Mouse (Mus musculus): ENCODE measurements around the gene Dck.
A peak's percentile ranks its signal among the peaks of the same experiment; 100 is the strongest.
"Not testable (repeated sequence)": the region's sequence is repeated elsewhere in the genome, so short reads cannot be mapped to it uniquely, and the experiment has no call there.

The Dck gene

DNA sequence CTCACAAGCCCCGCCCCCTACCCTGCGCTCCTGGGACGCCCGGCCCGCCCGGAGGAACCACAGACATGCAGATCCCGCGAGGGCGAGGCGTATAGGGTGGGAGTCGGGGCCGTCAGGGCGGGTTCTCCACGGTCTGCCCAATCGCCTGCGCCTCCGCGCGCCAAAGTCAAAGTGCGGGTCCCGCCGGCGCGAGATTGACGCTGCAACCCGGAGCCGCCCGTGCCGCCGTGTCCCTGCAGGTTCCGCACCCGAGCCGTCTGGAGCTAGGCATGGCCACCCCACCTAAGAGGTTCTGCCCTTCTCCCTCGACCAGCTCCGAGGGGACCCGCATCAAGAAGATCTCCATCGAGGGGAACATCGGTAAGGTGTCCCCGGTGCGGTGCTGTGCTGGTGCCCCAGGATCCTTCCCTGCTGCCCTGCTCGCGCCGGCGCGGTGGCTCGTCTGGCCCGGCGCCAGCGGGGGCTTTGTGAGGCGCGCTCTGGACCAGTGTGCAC is at the start of gene Dck:
Dck (plus strand) TSS at position 10 of the 495 bp plus-strand sequence.
- peak; percentile 95 for DNase-seq

DNA sequence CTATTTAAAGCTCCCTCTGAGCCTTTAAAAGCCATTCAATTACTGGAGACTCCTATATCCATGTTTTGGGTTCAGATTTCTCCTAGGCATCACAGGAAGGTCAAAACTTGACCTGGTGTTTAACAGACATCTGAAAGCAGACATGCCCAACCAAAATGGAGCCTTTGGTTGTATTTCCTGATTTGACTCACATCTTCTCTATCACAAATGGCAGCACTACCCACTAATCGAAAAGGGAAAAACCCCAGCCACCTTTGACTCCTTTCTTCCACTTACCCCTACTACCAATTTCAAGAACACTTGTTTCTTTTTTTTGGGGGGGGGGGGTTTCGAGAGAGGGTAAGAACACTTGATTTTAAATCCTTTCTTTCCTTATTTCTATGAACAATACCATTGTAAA is 47.8 kb upstream of the Dck start:
- DNase-seq = no peak

DNA sequence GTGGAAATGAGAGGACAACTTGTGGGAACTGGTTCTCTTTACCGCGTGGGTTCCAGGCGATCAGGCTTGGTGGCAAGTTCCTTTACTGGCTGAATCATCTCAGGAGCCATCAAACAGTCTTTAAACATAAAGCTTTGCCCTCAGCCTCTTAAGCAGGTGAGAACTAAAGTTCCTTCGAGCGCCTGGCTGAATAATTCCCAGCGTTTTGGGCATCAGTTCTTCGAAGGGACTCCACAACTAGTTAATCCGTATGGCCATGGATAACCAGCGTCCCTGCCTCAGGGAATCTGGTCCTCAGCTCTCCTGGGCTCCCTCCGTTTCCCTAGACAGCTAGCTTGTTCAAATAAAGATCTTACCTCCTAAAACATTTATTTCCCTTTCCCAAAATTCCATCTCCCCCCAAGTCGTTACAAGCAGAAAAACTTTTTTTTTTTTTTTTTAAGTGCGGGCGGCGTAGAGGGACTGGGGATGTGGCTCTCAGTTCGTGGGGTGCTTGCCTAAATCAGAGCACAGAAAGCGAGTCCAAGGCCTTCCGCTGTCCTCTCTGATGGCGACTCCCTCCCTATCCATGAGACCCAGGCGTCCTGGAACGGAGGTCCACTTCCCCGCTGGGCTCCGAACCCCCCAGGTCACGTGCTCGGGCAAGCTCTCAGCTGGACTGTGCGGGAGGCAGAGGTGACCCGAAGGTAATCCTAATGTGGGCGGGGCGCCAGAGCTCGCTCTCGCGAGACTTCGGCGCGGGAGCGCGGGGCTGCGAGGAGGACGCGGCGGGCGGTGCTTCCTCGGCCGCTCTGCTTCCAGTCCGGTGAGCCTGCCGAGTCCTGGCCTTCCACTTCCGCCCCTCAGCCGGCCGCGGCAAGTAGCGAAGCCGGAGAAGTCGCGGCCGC is 44.4 kb upstream of the Dck start, which contains the start of gene Mob1b:
Mob1b (plus strand) TSS at position 740 of the 887 bp plus-strand sequence.
- peak; percentile 98 for DNase-seq

DNA sequence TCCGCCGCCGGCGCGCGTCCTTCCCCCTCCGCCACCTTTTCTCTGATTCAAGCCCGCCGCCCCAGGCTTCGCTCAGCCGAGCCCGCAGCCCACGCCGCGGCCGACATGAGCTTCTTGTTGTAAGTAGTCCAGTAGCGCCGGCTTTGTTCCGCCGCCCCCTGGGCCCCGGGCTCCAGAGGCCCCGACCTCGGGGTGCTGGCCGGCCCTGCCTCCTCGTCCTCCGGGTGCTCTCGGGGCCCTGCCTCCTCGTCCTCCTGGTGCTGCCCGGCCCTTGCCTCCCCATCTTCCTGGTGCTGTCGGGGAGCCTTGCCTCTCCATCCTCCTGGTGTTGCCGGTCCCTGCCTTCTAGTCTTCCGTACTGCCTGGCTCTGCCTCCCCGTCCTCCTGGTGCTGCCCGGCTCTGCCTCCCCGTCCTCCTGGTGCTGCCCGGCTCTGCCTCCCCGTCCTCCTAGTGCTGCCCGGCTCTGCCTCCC is 43.8 kb upstream of the Dck start:
- DNase-seq = no peak

DNA sequence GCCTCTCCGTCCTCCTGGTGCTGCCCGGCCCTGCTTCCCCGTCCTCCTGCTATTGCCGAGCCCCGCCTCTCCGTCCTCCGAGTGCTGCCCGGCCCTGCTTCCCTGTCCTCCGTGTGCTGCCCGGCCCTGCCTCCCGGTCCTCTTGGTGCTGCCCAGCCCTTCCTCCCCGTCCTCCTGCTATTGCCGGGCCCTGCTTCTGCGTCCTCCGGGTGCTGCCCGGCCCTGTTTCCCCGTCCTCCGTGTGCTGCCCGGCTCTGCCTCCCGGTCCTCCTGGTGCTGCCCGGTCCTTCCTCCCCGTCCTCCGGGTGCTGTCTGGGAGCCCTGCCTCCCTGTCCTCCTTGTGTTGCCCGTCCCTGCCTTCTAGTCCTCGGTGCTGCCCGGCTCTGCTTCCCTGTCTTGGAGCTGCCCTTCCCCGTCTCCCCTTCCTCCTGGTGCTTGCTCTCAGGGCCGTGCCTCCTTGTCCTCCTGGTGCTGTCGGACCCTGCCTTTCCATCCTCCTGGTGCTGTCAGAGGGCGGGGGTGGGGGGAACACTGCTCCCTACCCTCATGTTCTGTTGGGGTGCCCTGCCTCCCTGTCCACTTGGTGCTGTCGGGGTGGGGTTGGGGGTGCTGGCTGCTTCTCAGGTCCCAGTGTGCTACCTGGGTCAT is 43.1 kb upstream of the Dck start:
- DNase-seq = peak; percentile 30

DNA sequence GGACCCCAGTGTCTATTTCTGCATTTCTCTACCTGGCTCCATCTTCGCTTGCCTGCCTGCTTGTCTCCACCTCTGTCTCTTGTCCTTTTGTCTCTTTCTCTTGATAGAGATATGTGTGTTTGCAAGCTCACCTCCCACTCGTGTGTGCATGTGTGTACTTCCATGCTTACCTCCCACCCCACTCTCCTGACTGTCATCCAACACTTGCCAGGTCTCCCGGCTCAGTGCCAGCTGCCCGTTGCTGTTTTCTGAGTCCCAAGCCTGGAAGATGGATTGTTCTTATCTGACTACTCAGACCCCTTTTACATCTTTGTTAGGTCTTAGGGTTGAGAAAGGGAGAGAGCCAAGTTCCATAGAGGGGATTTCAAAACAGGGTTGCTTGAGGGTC is 42.6 kb upstream of the Dck start:
- DNase-seq = peak; percentile 55

DNA sequence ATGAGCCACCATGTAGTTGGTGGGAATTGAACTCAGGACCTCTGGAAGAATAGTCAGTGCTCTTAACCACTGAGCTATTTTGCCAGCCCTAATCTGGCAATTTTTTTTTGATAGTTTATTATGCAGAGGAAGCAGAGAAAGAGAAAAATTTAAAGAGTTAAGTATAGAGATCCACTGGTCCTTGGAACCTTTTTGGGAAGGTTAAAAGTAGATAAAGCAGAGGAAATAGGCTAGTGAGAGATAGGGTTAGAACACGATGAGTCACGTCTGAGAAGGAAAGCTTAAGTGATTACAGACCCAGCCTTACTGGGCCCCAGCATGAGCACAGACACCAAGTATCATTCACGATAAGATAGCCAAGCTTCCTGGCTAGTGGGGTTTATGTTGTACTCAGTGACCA is 40.8 kb upstream of the Dck start:
- no peak for DNase-seq

DNA sequence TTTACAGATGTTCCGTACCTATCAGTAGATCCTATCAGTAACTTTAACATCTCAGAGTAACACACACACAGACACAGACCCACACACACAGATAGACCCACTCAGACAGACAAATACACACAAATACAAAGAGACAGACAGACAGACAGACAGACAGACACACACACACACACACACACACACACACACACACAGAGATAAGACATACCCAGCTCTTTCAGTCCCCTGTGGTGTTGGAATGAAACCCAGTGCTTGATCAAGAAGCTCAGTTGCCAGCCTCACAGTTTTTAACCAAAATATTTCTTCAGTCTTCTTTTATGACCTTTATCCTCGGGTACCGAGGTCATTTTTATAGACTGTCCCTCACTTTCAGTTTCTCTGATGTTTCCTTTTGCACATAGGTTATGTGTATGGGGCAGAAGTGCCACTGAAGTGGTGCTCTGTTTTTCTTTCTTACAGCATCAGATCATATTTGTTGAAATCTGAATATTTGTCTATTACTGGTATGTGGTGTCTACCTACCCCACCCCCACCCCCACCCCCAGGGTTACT is 37.1 kb upstream of the Dck start:
- DNase-seq = no peak

DNA sequence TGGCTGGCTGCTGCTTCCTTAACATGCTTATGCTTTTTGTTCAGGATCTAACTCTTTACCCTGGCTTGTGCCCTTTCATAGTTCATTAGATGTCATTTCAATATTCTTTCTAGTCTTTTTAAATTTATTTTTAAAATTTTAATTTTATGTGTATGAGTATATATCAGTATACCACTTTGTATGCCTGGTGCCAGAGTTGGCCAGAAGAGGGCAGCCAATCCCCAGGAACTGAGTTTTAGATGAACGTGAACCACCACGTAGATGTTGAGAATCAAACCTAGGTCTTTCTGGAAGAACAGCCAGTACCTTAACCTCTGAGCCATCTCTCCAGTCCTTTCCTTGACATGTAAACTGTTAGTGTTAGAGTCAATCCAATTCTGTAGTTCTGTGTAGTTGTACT is 30.0 kb upstream of the Dck start:
- DNase-seq = no peak

DNA sequence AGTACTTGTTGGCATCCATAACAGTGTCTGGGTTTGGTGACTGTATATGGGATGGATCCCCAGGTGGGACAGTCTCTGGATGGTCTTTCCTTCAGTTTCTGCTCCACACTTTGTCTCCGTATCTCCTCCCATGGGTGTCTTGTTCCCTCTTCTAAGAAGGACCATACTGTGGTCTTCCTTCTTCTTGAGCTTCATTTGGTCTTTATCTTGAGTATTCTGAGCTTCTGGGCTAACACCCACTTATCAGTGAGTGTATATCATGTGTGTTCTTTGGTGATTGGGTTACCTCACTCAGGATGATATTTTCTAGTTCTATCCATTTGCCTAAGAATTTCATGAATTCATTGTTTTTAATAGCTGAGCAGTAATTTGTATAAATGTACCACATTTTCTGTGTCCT is 23.7 kb upstream of the Dck start:
- DNase-seq = not testable (repeated sequence)

DNA sequence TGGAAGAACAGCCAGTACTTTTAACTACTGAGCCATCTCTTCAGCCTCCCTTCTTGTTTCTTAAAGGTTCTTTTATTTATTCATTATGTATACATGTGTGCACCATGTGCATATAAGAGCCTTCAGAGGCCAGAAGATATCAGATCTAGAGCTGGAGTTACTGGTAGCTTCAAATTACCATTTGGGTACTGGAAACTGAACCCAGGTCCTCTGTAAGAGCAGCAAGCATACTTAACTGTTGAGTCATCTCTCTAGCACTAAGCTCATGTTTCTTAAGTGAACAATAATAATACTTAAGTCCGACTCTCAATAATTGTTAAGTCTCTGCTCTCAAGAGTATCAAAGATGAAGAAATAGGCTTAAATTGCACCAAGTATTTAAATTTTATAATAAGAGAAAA is 17.0 kb upstream of the Dck start:
- DNase-seq = no peak

DNA sequence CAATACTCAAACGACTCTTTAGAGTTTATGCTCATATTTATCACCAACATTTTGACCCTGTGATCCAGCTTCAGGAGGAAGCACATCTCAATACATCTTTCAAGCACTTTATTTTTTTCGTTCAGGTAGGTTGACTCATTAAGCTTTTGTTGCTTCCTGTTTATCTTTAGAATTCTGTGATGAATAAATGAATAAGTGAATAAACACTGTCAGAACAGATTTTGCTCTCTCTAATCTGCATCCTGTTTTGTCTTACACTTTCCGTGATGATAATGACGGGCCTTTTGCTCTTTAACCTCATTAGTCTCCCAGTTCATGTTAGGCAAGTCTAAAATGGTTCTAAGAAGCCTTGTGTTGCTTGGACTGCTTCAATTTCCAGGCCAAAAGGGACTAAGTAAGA is 11.6 kb upstream of the Dck start:
- no peak for DNase-seq

DNA sequence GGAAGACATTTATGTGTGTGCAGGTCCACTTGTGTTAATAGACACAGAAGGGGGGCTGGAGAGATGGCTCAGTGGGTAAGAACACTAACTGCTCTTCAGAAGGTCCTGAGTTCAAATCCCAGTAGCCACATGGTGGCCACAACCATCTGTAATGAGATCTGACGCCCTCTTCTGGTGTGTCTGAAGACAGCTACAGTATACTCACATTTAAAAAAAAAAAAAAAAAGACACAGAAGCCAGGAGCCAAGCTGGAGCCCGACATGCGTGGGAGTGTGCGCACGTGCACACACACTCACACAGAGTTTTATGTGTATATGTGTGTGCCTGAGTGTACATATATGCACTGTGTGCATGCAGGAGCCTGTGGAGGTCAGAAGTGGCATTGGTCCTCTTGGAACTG is 2.2 kb upstream of the Dck start:
- DNase-seq = no peak

DNA sequence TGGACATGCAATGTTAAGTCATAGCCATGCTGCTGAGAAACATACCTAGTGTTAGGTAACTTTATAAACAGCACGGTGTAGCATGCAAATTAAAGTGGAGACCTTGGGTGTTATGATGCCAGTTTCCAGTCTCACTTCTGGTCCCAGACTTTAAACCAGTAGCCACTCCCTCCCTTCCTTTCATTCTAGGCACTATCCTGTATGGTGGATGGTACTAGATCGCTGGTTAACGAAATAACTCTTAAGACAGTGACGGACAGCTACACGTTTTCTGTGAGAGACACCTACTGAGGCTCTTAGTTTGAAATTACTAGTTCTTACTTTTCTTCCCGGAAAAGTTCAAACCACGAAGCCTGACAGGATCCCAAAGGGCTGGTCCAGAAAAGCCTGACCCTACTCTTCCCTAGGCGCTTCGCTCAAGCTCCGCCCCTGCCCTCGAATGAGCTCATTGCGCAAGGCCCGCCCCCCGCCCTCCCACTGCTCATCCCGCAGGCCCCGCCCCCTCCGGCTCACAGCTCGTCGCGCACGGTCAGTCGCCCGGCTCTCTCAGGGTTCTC is 288 bp upstream of the Dck start:
- no peak for DNase-seq

DNA sequence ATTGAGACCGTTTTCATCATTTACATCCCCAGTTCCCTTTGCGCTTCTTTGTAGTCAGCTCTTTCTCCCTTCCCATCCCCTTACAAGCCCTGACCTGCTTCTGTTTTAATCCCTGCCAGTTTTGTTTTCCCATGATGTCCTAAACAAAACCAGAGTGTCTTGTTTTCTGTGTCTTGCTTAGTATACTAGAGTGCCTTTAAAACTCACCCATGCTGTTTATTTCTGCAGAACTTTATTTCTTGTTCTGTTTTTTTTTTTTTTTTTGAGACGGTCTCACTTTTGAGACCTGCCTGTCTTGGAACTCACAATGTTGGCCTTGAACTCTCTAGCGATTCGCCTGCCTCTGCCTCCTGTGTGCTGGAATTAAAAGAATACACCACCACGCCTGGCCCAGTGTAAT is 791 bp downstream of the Dck start:
- DNase-seq = no peak

DNA sequence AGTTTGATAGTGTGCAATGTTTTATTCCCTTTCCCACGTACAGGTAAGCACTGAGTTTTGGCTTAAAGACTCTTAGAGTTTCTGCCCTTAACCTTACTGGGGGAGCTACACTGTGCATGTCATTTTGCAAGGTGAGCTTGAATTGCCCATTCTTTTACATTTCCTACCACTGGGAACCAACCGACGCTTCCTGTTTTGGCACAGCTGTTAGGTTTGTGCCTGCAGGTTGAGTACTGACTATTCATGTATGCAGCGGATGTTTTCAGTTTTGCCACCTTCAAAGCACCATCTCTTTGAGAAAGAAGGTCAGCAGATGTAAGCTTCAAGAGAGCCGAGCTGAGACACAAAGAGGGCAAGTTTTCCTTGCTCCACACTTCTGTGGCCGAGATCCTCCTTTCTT is 1.3 kb downstream of the Dck start:
- DNase-seq = no peak

DNA sequence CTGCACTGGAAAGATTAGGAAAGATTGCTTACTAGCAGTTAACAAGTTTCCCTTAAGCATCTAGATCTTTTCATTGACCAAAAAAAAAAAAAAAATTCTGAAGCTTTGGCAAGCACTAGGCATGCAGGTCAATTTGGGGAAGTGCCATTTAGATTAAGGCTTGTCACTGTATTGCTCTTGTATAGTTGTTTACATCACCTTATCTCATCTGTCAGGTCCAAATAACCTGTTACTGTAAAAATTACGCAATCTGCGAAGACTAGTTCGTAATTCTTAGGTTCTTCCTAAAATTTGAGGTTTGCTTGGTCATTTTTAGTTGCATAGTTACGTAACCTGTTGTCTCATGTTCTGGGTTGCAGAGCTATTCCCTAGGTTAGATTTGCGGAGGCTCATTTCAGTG is 2.1 kb downstream of the Dck start:
- no peak for DNase-seq

DNA sequence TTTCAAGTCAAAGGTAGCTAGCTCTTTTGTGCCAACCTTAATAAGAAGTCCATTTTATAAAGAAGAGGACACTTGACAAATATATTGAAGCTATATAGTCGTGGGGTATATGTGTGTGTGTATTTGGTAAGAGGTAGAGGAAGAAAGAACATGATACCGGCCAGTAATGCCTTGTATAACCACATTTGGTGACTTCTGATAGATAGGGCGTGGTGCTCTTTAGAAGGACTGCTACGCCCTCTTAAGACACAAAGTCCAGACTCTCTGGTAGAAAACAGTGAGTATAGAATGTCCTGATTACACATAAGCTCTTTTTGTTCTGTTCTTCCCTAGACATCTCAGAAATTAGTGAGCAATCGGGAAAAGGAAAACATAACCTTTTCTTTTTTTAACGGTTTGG is 3.4 kb downstream of the Dck start:
- DNase-seq = no peak

DNA sequence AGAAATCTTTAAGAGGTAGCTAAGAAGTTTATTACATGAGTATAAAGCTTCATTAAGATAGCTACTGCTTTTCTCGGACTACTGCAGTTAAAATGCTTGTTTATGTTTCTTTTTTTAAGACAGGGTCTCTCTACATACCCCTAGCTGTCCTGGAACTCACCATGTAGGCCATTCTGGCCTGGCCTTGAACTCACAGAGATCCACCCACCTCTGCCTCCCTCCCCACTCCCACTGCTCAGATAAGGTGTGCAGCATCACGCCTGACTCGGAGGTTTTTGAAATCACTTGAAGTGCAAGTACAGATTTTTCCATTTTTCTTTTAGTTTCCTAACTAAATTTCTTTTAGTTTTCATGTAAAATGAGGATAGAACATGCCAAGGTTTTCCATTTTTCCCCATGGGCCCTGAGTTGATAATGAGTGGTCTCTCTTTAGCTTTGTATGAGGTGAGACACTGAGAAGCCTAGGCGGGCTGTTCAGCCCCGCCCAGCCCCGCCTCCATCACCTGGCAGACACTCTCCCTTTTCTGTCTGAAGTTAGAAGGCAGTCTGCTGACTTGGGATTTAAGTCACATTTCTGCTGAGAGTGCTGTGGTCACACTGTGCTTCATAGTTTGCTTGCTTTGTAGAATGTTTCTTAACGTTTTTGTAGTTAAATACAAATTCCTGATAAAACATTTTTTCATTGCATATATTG is 17.4 kb downstream of the Dck start:
- no peak for DNase-seq

DNA sequence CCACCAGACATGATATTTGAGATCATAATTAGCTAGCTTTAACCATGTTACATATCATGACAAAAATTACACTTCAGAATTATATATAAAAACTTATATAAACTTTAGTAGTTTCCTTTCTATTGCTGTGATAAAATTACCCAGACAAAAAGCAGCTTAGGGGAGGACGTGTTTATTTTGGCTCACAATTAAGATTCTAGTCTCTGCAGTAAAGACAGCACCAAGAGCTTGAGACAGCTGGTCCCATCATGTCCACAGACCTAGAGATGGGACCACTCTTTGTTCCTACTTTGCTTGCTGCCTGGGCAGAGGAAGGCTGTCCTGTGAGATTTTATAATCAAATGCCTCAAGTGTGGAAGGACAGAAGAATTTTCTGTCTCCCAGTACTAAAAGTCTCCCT is 20.3 kb downstream of the Dck start:
- no peak for DNase-seq

DNA sequence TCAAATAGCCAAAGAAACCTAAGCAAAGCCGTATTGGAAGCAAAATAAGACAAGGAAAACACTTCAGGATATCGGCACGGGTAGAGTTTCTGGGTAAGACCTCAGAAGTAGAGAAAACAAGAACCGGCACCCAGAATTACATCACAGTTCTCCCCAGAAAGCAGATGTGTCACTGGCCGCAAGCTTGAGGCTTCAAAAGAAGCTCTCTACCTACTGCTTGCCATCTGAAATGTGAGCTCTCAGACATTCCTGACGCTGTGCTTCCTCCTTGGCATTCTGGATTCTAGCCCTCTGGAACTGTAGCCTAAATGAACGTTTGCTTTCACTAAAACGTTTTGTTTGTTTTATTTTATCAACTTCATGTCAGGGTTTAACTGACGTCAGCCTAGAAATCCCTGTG is 25.9 kb downstream of the Dck start:
- no peak for DNase-seq

DNA sequence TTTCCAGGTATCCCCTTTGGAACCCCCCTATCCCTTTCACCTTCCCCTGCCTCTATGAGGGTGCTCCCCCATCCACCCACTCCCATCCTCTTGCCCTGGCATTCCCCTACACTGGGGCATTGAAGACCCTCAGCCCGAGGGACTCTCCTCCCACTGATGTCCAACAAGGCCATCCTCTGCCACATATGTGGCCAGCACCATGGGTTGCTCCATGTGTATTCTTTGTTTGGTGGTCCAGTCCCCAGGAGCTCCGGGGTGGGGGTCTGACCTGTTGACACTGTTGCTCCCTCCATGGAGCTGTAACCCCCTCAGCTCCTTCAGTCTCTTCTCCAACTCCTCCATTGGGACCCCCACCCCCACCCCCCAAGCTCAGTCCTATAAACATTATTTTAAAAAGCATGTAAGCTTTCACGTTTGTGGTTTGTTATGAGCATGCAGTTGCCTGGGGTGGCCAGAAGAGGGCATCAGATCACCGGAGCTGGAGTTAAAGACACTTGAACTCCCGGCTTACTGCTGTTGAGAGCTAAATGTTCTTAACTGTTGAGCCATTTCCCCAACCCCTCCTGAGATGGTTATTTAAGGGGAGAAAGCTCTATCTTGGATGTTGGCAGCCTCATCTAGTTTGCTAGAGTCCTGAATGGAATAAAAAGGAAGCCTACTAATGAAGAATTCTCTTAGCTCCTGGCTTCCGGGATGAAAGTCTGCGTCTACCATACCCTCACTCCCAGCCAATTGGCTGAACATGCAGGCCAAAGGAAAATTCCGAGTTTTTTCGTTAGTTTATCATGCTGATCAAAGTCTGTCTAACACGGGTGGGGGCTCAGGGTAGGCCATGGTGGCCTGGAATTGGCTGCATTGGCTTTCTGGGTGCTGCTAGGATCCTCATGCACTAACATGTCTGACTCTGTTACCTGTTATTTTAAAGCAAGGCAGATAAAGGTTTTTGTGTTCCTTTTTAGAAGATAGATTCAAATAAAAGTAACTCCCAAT is 26.8 kb downstream of the Dck start:
- peak; percentile 62 for DNase-seq
